Mouse (Mus musculus): ENCODE measurements around the gene Def8. TPM values are rescaled to one million over a fixed set of nuclear protein-coding genes. Genes with fewer than 3 reads are reported as not detected.

Def8 gene
- total RNA-seq, 2 experiments from 2014 or later: 37.8 to 38.2 TPM

DNA sequence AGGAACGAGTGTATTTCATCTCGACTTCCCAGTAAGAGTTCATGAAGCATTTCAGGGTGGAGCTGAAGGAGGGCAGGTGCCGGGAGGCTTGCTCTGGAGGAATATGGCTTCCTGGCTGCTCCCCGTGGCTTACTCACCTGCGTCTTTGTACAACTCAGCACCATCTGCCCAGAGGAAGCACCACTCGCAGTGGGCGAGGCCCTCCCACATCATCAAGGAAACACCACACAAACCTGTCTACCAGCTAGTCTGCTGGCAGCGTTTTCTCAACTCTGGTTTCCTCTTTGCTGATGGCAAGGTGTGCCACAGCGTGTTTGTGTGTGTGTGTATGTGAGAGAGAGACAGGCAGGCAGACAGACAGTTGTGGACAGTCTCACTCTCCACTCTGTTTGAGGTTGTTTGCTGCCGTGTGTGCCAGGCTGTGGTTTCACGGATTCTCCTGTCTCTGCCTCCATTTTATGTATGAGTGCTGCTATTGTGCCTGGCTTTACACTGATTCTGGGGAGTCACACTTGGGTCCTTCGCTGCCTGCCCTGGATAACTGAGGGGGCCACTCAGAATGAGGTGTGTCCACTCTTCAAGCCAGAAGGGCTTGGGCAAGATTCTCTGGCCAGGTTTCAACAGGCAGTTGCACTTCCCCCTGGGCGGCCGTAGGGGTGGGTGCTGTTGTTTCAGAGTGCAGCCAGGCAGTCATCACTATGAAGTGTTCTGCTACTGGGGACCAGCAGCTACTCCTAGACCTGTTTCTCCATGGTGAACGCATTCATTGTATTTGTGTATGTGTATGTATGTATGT is 68.2 kb downstream of the Def8 start:
- no peak for DNase-seq

DNA sequence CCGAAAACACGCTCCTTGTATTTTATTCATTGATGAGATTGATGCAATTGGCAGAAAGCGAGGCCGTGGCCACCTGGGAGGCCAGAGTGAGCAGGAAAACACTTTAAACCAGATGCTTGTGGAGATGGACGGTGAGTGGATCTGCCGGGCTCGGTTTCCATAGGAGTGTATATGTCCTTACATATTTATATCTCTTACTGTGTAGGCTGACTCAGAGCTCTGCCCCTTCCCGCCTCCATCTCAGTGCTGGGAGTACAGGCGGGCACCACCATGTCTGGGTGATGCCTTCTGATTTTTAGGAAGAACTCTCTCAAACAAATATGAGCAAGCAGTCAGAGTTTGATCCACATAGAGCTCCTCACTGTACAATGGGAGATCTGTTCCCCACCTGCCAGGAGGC is 69.6 kb downstream of the Def8 start:
- no peak for DNase-seq

DNA sequence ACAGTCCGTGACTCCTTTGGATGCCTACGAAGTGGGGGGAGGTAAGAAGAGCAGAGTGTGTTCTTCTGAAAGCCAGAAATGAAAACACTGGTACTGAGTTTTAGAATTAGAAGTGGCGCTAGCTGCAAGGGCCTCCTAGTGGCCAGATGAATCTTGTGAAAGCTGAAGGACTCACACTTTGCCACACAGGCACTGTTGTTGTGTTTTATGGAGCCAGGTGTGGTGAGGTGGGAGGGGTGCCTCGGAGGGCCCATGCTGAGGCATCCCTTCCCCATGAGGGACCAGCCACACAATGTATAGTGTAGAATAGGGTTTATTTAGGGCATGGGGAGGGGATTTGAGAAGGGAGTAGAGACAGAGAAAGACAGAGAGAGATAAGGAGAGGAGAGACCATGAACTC is 74.4 kb downstream of the Def8 start:
- DNase-seq: no peak

DNA sequence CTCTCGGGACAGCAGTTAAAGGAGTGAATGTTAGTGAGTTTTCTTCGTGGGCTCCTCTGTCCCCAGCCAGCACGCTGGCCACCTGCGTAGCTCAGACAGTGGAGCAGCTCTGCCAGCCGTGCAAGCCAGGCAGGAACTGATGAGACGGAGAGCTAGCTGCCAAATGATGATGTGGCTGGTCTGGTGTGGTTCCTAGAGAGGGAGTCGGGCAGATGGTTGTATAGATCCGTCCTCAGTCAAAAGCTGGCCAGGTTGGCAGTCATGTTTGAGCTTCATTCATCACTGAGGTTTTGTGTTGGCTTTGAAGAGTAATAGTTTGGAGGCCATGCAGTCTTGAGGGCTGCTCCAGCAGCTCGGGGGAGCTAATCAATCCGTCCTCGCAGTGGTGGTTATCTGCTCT is 75.6 kb downstream of the Def8 start:
- DNase-seq: no peak

DNA sequence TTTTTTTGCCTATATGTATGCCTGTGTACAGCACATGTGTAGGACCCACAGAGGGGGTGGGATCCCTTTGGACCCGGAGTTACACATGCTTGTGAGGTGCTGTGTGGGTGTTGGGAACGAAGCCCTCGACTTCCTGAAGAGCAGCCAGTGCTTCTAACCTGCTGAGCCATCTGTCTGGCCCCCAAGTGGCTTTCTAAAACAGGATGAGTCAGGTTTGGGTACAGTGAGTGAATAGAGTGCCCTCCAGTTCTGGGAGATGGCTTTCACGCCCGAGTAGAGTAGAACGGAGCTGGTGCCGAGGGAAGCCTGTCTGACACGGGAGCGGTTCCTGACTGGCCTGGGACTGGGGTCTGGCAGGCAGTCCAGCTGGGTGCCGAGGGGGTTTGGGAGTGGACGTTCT is 76.2 kb downstream of the Def8 start:
- no peak for DNase-seq

DNA sequence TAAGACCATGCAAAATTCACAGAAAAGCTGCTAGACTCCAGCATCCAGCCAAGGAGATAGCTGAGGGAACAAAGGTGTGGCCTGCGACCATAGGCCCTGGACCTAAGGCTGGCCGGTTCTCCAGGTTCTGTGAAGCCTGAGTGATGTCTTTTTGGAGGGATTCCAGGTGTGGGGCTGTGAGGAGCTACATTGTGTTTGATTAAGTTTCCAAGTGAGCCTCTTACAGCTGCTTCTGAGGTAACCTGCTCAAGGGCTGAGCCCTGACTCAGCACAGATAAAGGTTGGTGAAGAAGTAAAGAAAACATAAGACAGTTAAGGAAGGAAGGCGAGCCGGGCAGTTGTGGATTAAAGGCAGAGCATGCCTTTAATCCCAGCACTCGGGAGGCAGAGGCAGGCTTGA is 78.9 kb downstream of the Def8 start:
- DNase-seq: no peak

DNA sequence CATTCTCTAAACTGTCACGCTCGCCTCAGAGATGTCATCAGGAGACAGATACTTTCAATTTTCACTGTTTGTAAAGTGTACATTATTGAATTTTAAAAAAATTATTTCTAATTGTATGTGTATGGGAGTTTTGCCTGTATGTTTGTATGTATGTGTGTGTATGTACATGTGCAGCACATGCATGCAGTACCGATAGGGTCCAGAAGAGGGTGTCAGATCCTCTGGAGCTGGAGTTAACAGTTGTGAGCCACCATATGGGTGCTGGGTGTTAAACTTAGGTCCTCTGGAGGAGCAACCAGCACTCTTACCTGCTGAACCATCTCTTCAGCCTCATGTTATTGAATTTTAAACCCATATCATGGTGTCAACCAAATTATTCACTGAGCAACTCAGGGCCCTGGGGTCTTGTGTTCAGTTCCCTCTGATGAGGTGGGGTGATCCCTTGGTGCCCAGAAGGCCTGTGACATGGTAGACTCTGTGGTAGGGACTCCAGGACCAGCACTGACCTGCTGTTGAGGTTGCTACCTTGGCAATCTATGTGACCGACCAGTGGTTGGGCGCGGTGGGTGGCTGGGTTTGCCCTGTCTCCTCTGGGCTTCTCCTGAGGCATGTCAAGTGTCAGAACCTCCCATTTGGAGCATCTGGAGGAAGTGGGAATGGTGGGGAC is 80.6 kb downstream of the Def8 start:
- DNase-seq: no peak

DNA sequence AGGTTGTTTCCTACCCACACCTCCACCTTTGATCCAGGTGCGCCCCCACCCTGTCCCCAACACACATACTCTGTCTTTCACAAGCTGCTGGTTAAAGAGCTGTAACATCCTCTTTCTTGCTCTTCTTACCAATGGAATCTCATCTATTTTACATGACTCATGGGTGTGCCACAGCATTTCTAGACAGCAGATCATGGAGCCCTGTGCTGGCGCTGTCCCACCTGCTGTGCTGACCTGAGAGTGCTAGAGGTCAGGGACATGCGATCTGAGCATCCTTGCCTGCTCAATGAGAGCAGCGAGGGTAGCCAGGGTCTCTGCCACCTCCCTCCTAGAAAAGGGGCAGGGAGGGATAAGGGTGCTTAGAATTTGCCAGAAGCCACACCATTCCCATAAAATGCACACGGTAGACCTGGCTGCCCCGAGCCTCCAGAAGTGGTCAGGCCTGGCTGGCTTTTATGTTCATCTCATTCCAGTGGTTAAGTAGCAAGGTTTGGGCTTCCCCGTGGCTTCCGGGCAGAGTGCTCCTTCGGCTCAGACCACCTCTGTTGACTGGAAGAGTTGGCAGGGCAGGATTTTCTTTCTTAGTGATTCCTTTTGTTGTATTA is 81.4 kb downstream of the Def8 start:
- no peak for DNase-seq

DNA sequence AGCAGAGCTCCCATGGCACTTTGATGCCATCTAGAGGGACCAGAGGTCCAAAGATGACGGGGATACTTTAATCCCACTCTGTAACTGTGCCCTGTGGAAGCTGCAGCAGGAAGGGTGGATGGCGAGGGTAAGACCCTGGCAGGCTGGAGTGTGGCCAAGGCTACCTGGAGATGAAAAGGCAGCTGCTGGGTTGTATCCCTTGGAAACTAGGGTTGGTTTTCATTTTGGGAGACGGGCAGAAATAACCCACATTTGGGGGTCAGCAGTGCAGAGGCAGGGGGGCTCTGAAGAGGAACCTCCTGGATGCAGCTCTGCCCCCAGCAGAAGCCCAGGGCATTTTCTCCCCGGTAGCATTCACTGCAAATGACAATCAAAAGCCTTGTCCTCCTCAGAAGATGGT is 81.9 kb downstream of the Def8 start:
- DNase-seq: no peak

DNA sequence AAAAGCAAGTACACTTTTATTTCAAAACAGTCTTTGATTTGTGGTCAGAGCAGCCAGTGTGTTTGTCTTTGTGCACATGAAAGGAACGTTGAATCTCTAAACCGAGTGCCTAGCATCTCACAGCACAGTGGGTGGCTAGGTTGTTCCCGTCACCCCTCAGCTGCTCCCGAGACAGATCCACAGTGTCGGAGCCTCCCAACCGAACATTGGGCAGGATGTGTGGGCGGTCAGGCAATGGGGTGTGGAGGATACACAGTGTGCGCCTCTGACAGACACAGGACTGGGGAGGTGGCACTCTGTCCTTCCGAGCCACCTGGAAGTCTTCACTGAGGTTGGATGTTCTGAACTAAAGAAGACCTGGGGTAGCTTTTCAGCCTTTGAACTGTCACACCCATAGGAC is 82.4 kb downstream of the Def8 start:
- no peak for DNase-seq

DNA sequence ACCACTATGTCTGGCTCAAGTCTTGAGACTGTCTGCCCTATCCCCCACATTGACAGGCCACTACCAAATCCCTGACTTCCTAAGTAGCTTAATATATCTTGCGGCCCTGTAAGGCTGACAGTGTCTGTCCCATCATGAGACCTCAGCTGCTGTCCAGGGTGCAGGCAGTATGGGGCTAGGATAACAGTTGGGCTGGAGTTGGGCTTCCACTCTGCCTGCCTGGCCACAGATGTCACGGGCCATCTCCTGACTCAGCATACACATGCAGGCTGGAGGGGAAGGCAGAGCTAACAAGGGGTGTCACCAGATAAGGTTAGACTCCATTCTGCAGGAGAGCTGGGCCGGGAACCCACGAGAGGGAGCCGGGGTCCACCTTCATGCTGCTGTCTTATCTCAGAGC is 83.8 kb downstream of the Def8 start:
- DNase-seq: no peak

DNA sequence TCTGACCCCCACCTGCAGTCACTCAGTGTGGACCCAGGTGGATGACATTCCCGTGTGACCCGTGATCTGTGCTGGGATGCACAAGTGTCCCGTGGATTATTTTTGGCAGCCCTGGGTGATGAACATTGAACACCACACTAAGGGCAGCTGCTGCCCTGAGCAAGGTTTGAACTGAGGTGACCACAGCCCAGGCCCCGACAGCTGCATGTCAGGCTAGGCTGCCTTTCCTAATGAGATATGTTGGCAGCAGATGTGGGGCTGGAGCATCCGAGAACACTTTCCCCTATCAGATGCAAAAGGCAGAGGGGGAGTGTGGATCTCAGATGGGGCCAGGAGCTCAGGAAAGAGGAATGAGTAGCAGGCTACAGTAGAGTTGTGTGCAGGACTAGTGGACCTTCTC is 87.5 kb downstream of the Def8 start:
- no peak for DNase-seq

Other genes with a start within 250 kb of the Def8 start
- 10 to 100 TPM; 11.0 to 16.1 TPM for gene Dpep1, start 237.3 kb upstream of the Def8 start, total RNA-seq (2021)
- 10 to 100 TPM; 36.7 to 52.8 TPM for gene Chmp1a, start 210.8 kb upstream of the Def8 start, total RNA-seq (2021)
- 1 to 10 TPM in 1 of 2 experiments, under 1 TPM in 1; 0.91 to 1.2 TPM for gene Spata33, start 210.7 kb upstream of the Def8 start, total RNA-seq (2021)
- 10 to 100 TPM; 10.1 to 12.0 TPM for gene Cdk10, start 198.7 kb upstream of the Def8 start, total RNA-seq (2021)
- 1 to 10 TPM; 1.4 to 1.5 TPM for gene Spata2l, start 187.3 kb upstream of the Def8 start, total RNA-seq (2021)
- 1 to 10 TPM; 5.2 to 6.5 TPM for gene Zfp276, start 169.3 kb upstream of the Def8 start, total RNA-seq (2021)
- gene Vps9d1, start 169.2 kb upstream of the Def8 start, total RNA-seq (2021): 10 to 100 TPM; 12.2 to 13.7 TPM
- gene Fanca, start 105.0 kb upstream of the Def8 start, total RNA-seq (2021): 1 to 10 TPM in 1 of 2 experiments, under 1 TPM in 1; 0.51 to 1.3 TPM
- under 1 TPM; 0.19 to 0.49 TPM for gene Spire2, start 90.8 kb upstream of the Def8 start, total RNA-seq (2021)
- 100 to 1,000 TPM; 112 to 128 TPM for gene Tcf25, start 49.8 kb upstream of the Def8 start, total RNA-seq (2021)
- gene Mc1r, start 16.4 kb upstream of the Def8 start, total RNA-seq (2021): not detected
- not detected for gene Tubb3, start 12.1 kb upstream of the Def8 start, total RNA-seq (2021)
- gene Afg3l1, start 54.4 kb downstream of the Def8 start, total RNA-seq (2021): 10 to 100 TPM; 37.9 to 39.8 TPM
- gene Dbndd1, start 91.9 kb downstream of the Def8 start, total RNA-seq (2021): not detected
- gene Gas8, start 95.3 kb downstream of the Def8 start, total RNA-seq (2021): 1 to 10 TPM; 3.5 to 4.0 TPM
- 10 to 100 TPM in 1 of 2 experiments, 1 to 10 TPM in 1; 8.5 to 14.6 TPM for gene Rhou, start 230.4 kb downstream of the Def8 start, total RNA-seq (2021)

Measured in gastrocnemius, postnatal 25 days (tissue).